Mouse (Mus musculus): ENCODE results near the gene Lmo3.

GRCm38 (mm10) chr6:138436813-138437212, 145.0 kb downstream of the Lmo3 start:
- TF ChIP-seq CTCF (IDR thresholded peaks at IDR 0.05; ENCODE audit: low read depth, low read length) (no peak), POLR2A (IDR thresholded peaks at IDR 0.05; ENCODE audit: borderline replicate concordance, low read depth, low read length) (no peak)

Measured in bone marrow macrophage, adult 2 months (primary cell).